Mouse (Mus musculus) telencephalon, adult 2 months (tissue): ENCODE results near the gene Vmn2r90.
"Not testable (repeated sequence)": the region's sequence is repeated elsewhere in the genome, so short reads cannot be mapped to it uniquely, and the experiment has no call there.

Experiments
- DNase-seq: peaks from one replicate; pipeline ENCODE4 v3.0.0-alpha.2; 2011; ENCODE audit warnings: low read depth, low spot score

Vmn2r90 gene

GRCm38 (mm10) chr17:17703447-17703846 lies at the start of gene Vmn2r90:
Gene Vmn2r90 (plus strand): TSS chr17:17703747.
- no peak for DNase-seq

- DNase-seq, result no peak
These were observed 48.3 kb upstream of the Vmn2r90 start for GRCm38 (mm10) chr17:17654997-17655828.

- DNase-seq, result no peak
These were observed 47.7 kb upstream of the Vmn2r90 start for GRCm38 (mm10) chr17:17655829-17656176.

GRCm38 (mm10) chr17:17678781-17679180 lies 24.8 kb upstream of the Vmn2r90 start:
- no peak for DNase-seq

GRCm38 (mm10) chr17:17690659-17691058 lies 12.9 kb upstream of the Vmn2r90 start:
- DNase-seq, result no peak

GRCm38 (mm10) chr17:17732396-17732795 lies 28.8 kb downstream of the Vmn2r90 start:
- not testable (repeated sequence) for DNase-seq

GRCm38 (mm10) chr17:17738635-17739034 lies 35.1 kb downstream of the Vmn2r90 start:
- DNase-seq, result no peak

GRCm38 (mm10) chr17:17739300-17739699 lies 35.8 kb downstream of the Vmn2r90 start:
- DNase-seq, result not testable (repeated sequence)

- not testable (repeated sequence) for DNase-seq
These were observed 36.4 kb downstream of the Vmn2r90 start for GRCm38 (mm10) chr17:17739936-17740335.

GRCm38 (mm10) chr17:17741516-17741915 lies 38.0 kb downstream of the Vmn2r90 start:
- not testable (repeated sequence) for DNase-seq

- peak; percentile 27 for DNase-seq
These were observed 45.8 kb downstream of the Vmn2r90 start for GRCm38 (mm10) chr17:17749371-17749770.

- no peak for DNase-seq
These were observed 59.2 kb downstream of the Vmn2r90 start for GRCm38 (mm10) chr17:17762614-17763293.

- DNase-seq, result no peak
These were observed 60.7 kb downstream of the Vmn2r90 start for GRCm38 (mm10) chr17:17764206-17764605.

GRCm38 (mm10) chr17:17766481-17766880 lies 62.9 kb downstream of the Vmn2r90 start:
- peak; percentile 23 for DNase-seq
